Mouse (Mus musculus): ENCODE results near the gene Sugct. TPM values are rescaled to one million over a fixed set of nuclear protein-coding genes. Genes with fewer than 3 reads are reported as not detected.

Sugct gene
- polyA plus RNA-seq (2012; rRNA removed): 0.08 and 0.15 TPM in 2 replicates

GRCm38 (mm10) chr13:17694911-17695699, at the start of gene Sugct, which contains the start of gene Mplkip:
Sugct (minus strand) TSS chr13:17695553.
Mplkip (plus strand) TSS chr13:17695192.

Other genes with a start within 250 kb of the Sugct start
- 6.8 and 15.7 TPM in 2 replicates for gene Mplkip, start 361 bp downstream of the Sugct start, polyA plus RNA-seq (2012; rRNA removed)
- 17.3 and 24.1 TPM in 2 replicates for gene Cdk13, start 109.5 kb upstream of the Sugct start, polyA plus RNA-seq (2012; rRNA removed)
- gene Rala, start 248.7 kb upstream of the Sugct start, polyA plus RNA-seq (2012; rRNA removed): 7.6 and 13.1 TPM in 2 replicates